In the genomic region with DNA sequence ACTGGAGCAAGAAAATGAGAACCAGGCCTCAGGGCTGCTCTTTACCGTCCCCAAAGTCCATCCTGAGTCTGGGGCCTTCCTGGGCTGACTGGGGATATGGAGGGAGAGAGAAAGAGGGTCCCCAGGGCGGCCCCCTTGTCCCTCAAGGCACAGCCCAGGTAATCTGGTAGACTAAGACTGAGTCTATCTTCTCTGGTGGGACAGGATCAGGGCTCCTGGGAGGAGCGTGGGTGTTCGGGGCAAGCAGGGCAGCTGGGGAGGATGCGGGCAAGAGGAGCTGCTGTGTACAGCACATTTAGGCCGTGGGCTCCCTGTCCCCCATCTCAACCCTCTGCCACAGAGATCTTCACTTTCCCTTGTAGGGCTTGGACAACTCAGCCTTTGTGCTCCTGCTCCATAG, we compare ENCODE assay signal across 10 mouse cellular contexts. TPM values are rescaled to one million over a fixed set of nuclear protein-coding genes. Genes with fewer than 3 reads are reported as not detected.
DNase-seq lines count a peak whose midpoint lies in the region; ATAC-seq lines count a peak whose summit lies in the region.
"Had no signal": no experiment of that assay in that cellular context is flagged by ENCODE, and none has a peak within 500 bp of the region (broad histone marks: within the 10 kb centered on the region; RNA-seq: fewer than 3 reads in every experiment).

No protein-coding gene starts in this region.

- H3K27ac ChIP-seq in heart, embryonic 10.5 days = peak overlapping the region; percentile 96
- H3K27ac ChIP-seq in brown adipose tissue, adult 24 weeks (replicated peaks; ENCODE audit: low read depth, low read length) = no peak overlapping the region
- peak overlapping the region; percentile 98 for H3K27ac ChIP-seq in heart, embryonic 16.5 days (ENCODE audit: low read length)
- peak overlapping the region; percentile 29; the same call in 1 of the 2 replicates for H3K27ac ChIP-seq in liver, embryonic 13.5 days
- H3K27ac ChIP-seq: layer of hippocampus, adult 2 months had no signal

- no peaks in the 10 kb centered on the region for H3K27me3 ChIP-seq in heart, embryonic 10.5 days (ENCODE audit: insufficient read depth, poor library complexity, severe bottlenecking)
- no peaks in the 10 kb centered on the region for H3K27me3 ChIP-seq in heart, embryonic 16.5 days (ENCODE audit: control insufficient read depth, insufficient read depth, low read length)
- H3K27me3 ChIP-seq in liver, embryonic 13.5 days = peaks cover 43% of the 10 kb centered on the region

- H3K4me3 ChIP-seq in heart, embryonic 10.5 days = peak overlapping the region; percentile 79
- 0 out of 2 replicates have a peak overlapping the region, but pooled peaks have one; percentile 8 for H3K4me3 ChIP-seq in brown adipose tissue, adult 24 weeks (ENCODE audit: insufficient read depth, low read depth, low read length)
- peak overlapping the region; percentile 89 for H3K4me3 ChIP-seq in heart, embryonic 16.5 days (ENCODE audit: low read length)
- H3K4me3 ChIP-seq in liver, embryonic 13.5 days (replicated peaks) = no peak overlapping the region
- H3K4me3 ChIP-seq: layer of hippocampus, adult 2 months had no signal

- H3K9me3 ChIP-seq in heart, embryonic 10.5 days = no peaks in the 10 kb centered on the region
- H3K9me3 ChIP-seq in heart, embryonic 16.5 days (replicated peaks; ENCODE audit: control insufficient read depth, low read length) = no peaks in the 10 kb centered on the region
- no peaks in the 10 kb centered on the region for H3K9me3 ChIP-seq in liver, embryonic 13.5 days (replicated peaks)

- peak overlapping the region; percentile 97 for H3K9ac ChIP-seq in heart, embryonic 16.5 days (ENCODE audit: low read length)
- H3K9ac ChIP-seq in liver, embryonic 13.5 days = peak overlapping the region; percentile 75

- peak overlapping the region; percentile 81 for H3K4me2 ChIP-seq in heart, embryonic 16.5 days (ENCODE audit: low read depth, low read length)
- H3K4me2 ChIP-seq in liver, embryonic 13.5 days = peak overlapping the region; percentile 66

- no peak for DNase-seq in heart, embryonic 10.5 days (ENCODE audit: low spot score)
- no peak for DNase-seq in heart, adult 8-10 months (ENCODE audit: low spot score)
- DNase-seq in liver, embryonic 13.5 days = no peak
- no peak for DNase-seq in layer of hippocampus, postnatal 36 days
- DNase-seq in Muller cell, postnatal 12 days (ENCODE audit: inconsistent ontology term) = no peak
- no peak for DNase-seq in thymus, adult 18-20 months
- DNase-seq: cerebellum, adult 11-12 months had no signal

- H3K36me3 ChIP-seq in heart, embryonic 10.5 days = peaks cover 44% of the 10 kb centered on the region
- H3K36me3 ChIP-seq in heart, embryonic 16.5 days (ENCODE audit: control insufficient read depth, insufficient read depth) = peaks cover 18% of the 10 kb centered on the region
- H3K36me3 ChIP-seq in liver, embryonic 13.5 days = peaks cover 15% of the 10 kb centered on the region; the same call in 1 of the 2 replicates

- ATAC-seq in heart, embryonic 16.5 days (replicated peaks; ENCODE audit: extremely low read depth, insufficient read depth, low FRiP score) = no peak
- ATAC-seq in liver, embryonic 13.5 days (ENCODE audit: low read depth) = no peak

- H3K4me1 ChIP-seq in heart, embryonic 10.5 days = peaks cover 71% of the 10 kb centered on the region
- H3K4me1 ChIP-seq in brown adipose tissue, adult 24 weeks (ENCODE audit: control insufficient read depth, insufficient read depth, insufficient read length, low read length) = peaks cover 6% of the 10 kb centered on the region; the same call in 1 of the 2 replicates
- peaks cover 54% of the 10 kb centered on the region for H3K4me1 ChIP-seq in heart, embryonic 16.5 days (ENCODE audit: control insufficient read depth, insufficient read depth, low read length)
- H3K4me1 ChIP-seq in liver, embryonic 13.5 days (replicated peaks) = peaks cover 49% of the 10 kb centered on the region

- WGBS in heart, embryonic 10.5 days = 56% methylated on average over 6 of the region's 6 CpGs
- WGBS in heart, embryonic 16.5 days = 65% methylated on average over 6 of the region's 6 CpGs
- WGBS in liver, embryonic 13.5 days (ENCODE audit: insufficient replicate concordance) = 48% methylated on average over 6 of the region's 6 CpGs

RNA-seq across cellular contexts. Expression of a gene that starts 3.6 kb away (rescaled TPM):
- polyA plus RNA-seq in heart, embryonic 10.5 days (2016; fragmentation: Nextera tagmentation; extraction: Ambion mirVana) = 13.8 and 27.4 TPM in 2 replicates
- 10 to 100 TPM; 46.4 to 59.2 (median 52.7) TPM for total RNA-seq in heart, adult 8-10 months (2022)
- polyA plus RNA-seq in brown adipose tissue, adult 24 weeks (2012; ENCODE audit: insufficient read depth, insufficient read length, missing spikeins) = 7.3 and 7.4 TPM in 2 replicates
- 10.9 and 11.9 TPM in 2 replicates for polyA plus RNA-seq in heart, embryonic 16.5 days (2015; fragmentation: Nextera tagmentation; extraction: Ambion mirVana)
- 2.6 and 3.5 TPM in 2 replicates for polyA plus RNA-seq in liver, embryonic 13.5 days (2015; fragmentation: Nextera tagmentation; extraction: Ambion mirVana)
- 10 to 100 TPM; 16.4 to 18.9 TPM for total RNA-seq in layer of hippocampus, postnatal 36 days (2021)
